Mouse (Mus musculus) liver, postnatal 0 days (tissue): ENCODE data around the gene Trim3. TPM values are rescaled to one million over a fixed set of nuclear protein-coding genes. Genes with fewer than 3 reads are reported as not detected.
A peak's percentile ranks its signal among the peaks of the same experiment; 100 is the strongest.

Experiments used
- ATAC-seq: fragments of 200-750 bp; cut with Nextera tagmentation; 2 replicates; pipeline ENCODE4 v1.8.0; 2017; ENCODE audit warnings: mild to moderate bottlenecking, moderate library complexity
- DNase-seq: peaks from one replicate; pipeline ENCODE4 v3.0.0-alpha.2; 2016
- H3K27ac ChIP-seq: fragments of 300-500 bp; sonication (generic); 2 replicates; pipeline ENCODE4 v1.5.1; 2014; ENCODE audit warnings: antibody characterized with exemption, moderate library complexity, mild to moderate bottlenecking, low read depth
- H3K27me3 ChIP-seq: fragments of 300-500 bp; sonication (generic); 2 replicates; pipeline ENCODE4 v1.6.1; 2014; ENCODE audit warnings: low read length, control low read depth, mixed read lengths; ENCODE audit not compliant: insufficient read depth
- H3K36me3 ChIP-seq: fragments of 300-500 bp; sonication (generic); replicated peaks from 2 replicates; pipeline ENCODE4 v1.6.1; 2014; ENCODE audit warnings: mild to moderate bottlenecking, control low read depth, low read length, moderate library complexity, mixed read lengths; ENCODE audit not compliant: insufficient read depth
- H3K4me1 ChIP-seq: fragments of 300-500 bp; sonication (generic); 2 replicates; pipeline ENCODE4 v1.6.1; 2014; ENCODE audit warnings: antibody characterized with exemption, mild to moderate bottlenecking, control low read depth; ENCODE audit not compliant: insufficient read depth
- H3K4me2 ChIP-seq: fragments of 300-500 bp; sonication (generic); 2 replicates; pipeline ENCODE4 v1.6.1; 2014; ENCODE audit warnings: low read depth, mild to moderate bottlenecking, low read length, moderate library complexity, mixed read lengths
- H3K4me3 ChIP-seq: fragments of 300-500 bp; sonication (generic); 2 replicates; pipeline ENCODE4 v1.5.1; 2014; ENCODE audit warnings: low read depth, low read length
- H3K9ac ChIP-seq: fragments of 300-500 bp; sonication (generic); replicated peaks from 2 replicates; pipeline ENCODE4 v1.6.1; 2014; ENCODE audit warnings: mild to moderate bottlenecking, moderate library complexity
- H3K9me3 ChIP-seq: fragments of 300-500 bp; sonication (generic); 2 replicates; pipeline ENCODE4 v1.6.1; 2016; ENCODE audit warnings: mild to moderate bottlenecking, control low read depth, low read length, mixed read lengths
- CTCF ChIP-seq: sonication (generic); IDR thresholded peaks from 2 replicates; pipeline ENCODE4 v1.5.1; 2016; ENCODE audit warnings: antibody characterized with exemption, low read depth
- EP300 ChIP-seq: IDR thresholded peaks from 2 replicates; pipeline ENCODE4 v1.6.1; 2016; ENCODE audit warnings: antibody characterized with exemption, low read depth, mild to moderate bottlenecking
- WGBS: fragments of 180-500 bp; shearing (Covaris S2); extraction: QIAGEN DNeasy Blood & Tissue Kit; methylation state at CpG from one replicate; pipeline ENCODE4 v1.1.7; 2014; ENCODE audit not compliant: insufficient replicate concordance; 5-methylcytosine and 5-hydroxymethylcytosine counted together
- polyA plus RNA-seq: library from polyadenylated mRNA; unstranded; fragments of >200 nt; fragmentation: Nextera tagmentation; extraction: Ambion mirVana; gene quantifications from 2 replicates; pipeline ENCODE4 v1.2.1, GENCODE M21; 2015

Gene Trim3
- polyA plus RNA-seq: 3.0 and 4.0 TPM in 2 replicates

DNA sequence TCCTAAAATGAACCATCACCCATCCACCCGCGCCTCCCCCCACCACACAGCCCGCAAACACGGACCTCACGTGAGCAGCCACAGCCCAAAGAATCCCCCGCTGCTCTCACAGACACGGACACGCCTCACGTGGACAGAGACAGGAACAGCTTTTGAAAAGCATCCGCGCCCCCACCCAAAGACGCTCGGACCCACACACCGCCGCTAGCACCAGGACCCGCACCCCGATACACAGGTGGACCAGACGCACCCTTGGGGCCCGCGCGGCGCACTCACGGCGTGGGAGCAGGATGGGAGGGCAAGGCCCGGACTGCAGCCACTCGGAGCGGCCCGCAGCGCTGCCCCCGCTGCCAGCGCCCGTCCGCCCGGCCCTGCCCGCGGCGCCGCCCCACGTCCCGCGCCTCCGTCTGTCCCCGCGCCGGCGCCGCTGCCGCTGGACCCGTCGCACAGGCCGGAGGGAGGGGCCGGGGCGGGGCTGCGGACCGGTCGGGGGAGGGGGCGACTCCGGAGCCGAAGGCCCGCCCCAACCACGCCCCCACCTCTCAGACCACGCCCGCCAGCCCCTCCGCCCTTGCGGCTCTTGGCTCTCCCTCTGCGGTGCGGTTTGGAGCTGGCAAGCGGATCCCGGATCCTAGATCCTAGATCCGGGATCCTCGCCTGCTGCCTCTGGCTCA, at the start of gene Trim3:
TSS of gene Trim3 (minus strand) at position 445 of the 674 bp plus-strand sequence.
- under 1% methylated on average over 70 of the region's 71 CpGs for WGBS

DNA sequence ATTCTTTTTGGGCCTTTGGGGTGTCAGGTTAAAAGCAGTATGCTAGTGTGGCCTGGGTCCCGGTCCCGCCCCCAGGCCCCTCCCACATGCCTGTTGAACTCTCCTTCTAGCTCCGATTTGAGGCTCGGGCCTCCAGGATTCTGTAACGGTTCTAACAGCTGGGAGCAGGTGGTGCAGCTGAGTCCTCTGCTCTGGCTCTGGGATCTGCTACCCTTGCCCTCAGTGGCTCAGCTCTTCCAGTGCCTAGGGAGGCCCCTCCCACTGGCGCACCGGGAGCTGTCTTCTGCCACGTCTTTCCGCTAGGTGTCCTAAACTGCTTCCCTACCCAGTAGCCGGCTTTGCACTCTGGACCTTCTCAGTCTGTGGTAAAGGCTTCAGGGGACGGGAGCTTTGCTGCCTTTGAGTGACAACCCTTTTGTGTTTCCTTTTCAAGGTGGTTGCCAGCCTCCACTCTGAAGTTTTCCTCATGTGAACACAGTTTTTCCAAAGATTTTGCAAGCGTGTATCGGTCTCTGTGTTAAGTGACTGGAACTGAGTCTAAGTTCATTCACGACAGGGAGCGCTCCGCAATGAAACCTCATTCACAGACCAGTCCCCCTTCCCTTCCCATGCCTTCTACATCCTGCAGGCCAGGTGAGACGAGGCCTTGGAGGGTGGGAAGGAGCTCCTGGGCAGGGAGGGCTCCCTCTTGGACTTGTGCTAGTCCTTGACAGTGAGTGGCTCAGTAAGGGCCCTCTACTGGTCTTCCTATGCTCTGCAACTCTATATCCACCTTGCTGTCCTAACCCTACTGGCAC, 17.5 kb upstream of the Trim3 start, which contains the start of gene Dnhd1:
TSS of gene Dnhd1 (plus strand) at position 189 of the 797 bp plus-strand sequence.
- Histone ChIP-seq H3K27ac (peak within 1 kb of the TSS; percentile 35), H3K9me3 (no peaks in the 10 kb centered on the region), H3K9ac (peak within 1 kb of the TSS; percentile 54; the same call in 1 of the 2 replicates), H3K36me3 (no peaks in the 10 kb centered on the region), H3K4me1 (no peaks in the 10 kb centered on the region), H3K4me3 (peak within 1 kb of the TSS; percentile 51), H3K27me3 (no peaks in the 10 kb centered on the region), H3K4me2 (peak within 1 kb of the TSS; percentile 85)
- ATAC-seq: peak; percentile 97
- peak; percentile 83 for DNase-seq
- peak; percentile 67 for TF ChIP-seq CTCF
- TF ChIP-seq EP300: no peak
- 2% methylated on average over 17 of the region's 17 CpGs for WGBS

More for the DNA sequence above, at the start of gene Trim3:
- H3K9ac ChIP-seq: peak within 1 kb of the TSS; percentile 74
- H3K36me3 ChIP-seq: peaks cover 18% of the 10 kb centered on the region
- peak within 1 kb of the TSS; percentile 71 for H3K4me3 ChIP-seq
- peak within 1 kb of the TSS; percentile 97 for H3K4me2 ChIP-seq
- peaks cover 5% of the 10 kb centered on the region for H3K4me1 ChIP-seq
- no peak within 1 kb of the TSS for H3K27ac ChIP-seq
- TF ChIP-seq EP300 (no peak), CTCF (no peak)
- H3K27me3 ChIP-seq: no peaks in the 10 kb centered on the region
- peak; percentile 91 for DNase-seq
- H3K9me3 ChIP-seq: no peaks in the 10 kb centered on the region
- ATAC-seq: peak; percentile 95

DNA sequence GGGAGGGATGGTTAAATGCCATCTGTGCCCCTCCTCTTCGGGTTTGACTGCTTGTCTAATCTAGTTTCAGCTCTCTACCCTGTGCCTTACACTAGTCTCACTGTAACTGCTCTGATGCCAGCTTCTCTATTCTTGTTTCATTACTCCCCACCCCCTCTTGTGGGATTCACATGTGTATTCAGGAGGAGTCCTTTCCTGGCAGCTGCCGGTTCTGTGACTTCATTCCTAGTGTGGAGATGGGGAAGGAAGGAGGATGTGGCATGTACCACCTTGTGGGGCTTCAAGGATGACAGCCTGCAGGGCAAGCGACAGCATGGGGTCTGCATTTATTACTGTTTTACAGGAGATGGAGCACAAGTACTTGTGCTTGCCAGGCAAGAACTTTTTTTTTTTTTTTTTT, 8.6 kb upstream of the Trim3 start:
- 51% methylated on average over 3 of the region's 3 CpGs for WGBS
- no peak overlapping the region for H3K9ac ChIP-seq
- DNase-seq: no peak
- 0 out of 2 replicates have a peak overlapping the region, but pooled peaks have one; percentile 92 for H3K4me3 ChIP-seq
- H3K36me3 ChIP-seq: peaks cover 14% of the 10 kb centered on the region
- H3K4me2 ChIP-seq: peak overlapping the region; percentile 98
- H3K27ac ChIP-seq: peak overlapping the region; percentile 96; the same call in 1 of the 2 replicates
- TF ChIP-seq CTCF (no peak), EP300 (no peak)
- ATAC-seq: no peak
- no peaks in the 10 kb centered on the region for H3K9me3 ChIP-seq
- H3K27me3 ChIP-seq: no peaks in the 10 kb centered on the region
- H3K4me1 ChIP-seq: peaks cover 27% of the 10 kb centered on the region

DNA sequence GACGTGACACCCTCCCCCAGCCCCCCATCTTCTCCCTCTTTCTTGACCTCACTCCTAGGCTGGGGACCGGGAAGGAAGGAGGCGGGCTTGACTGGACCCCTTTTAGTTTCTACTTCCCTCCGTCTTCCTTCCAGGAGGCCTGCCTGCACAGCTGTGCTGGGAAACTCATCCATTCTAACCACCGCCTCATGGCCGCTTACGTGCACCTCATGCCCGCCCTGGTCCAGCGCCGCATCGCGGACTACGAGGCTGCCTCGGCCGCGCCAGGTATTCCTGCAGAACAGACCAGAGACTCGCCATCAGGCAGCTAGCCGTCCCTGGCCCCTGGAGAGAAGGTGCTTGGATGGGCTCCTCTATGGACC, 7.5 kb upstream of the Trim3 start:
- Histone ChIP-seq H3K4me2 (peak overlapping the region; percentile 98), H3K36me3 (peaks cover 21% of the 10 kb centered on the region), H3K4me3 (peak overlapping the region; percentile 92), H3K9me3 (no peaks in the 10 kb centered on the region), H3K27me3 (no peaks in the 10 kb centered on the region), H3K4me1 (peaks cover 27% of the 10 kb centered on the region), H3K9ac (peak overlapping the region; percentile 80), H3K27ac (peak overlapping the region; percentile 96)
- TF ChIP-seq CTCF: no peak
- no peak for TF ChIP-seq EP300
- under 1% methylated on average over 17 of the region's 18 CpGs for WGBS
- ATAC-seq (peak; percentile 21), DNase-seq (no peak)

DNA sequence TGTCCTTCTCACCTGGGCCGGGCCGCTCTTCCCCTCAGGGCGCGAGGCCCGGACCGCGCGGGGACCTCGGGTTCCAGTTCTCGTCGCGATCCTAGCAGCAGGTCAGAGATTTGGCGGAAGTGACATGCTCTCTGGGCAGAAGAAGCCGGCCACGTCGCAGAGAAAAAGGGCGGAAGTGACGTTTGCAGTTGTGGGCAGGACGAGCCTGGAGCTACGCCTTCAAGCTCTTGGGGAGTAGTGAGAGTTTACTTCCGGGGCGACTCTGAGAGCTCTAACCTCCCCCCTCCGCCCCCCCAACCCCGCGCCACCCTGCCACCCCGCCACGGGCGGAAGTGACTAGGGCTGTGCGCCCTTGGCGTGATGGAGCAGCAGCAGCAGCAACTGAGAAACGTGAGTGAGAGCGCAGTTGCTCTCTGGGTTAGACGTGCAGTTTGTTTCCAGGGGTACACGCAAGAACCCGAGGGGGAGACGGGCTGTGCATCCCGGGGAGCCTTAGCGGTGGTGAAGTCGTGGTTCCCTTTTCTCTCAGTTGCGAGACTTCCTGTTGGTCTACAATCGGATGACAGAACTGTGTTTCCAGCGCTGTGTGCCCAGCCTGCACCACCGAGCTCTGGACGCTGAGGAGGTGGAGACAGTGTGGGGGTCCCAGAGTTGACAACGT, 7.0 kb upstream of the Trim3 start, which contains the start of the genes Arfip2 and Gm45799:
TSS of gene Arfip2 (minus strand) at position 184 of the 661 bp plus-strand sequence.
TSS of gene Gm45799 (plus strand) at position 320 of the 661 bp plus-strand sequence.
- peak within 1 kb of the TSS; percentile 80 for H3K9ac ChIP-seq
- peak within 1 kb of the TSS; percentile 92 for H3K4me3 ChIP-seq
- ATAC-seq (peak; percentile 97), DNase-seq (peak; percentile 97)
- H3K36me3 ChIP-seq: peaks cover 21% of the 10 kb centered on the region
- TF ChIP-seq EP300 (no peak), CTCF (no peak)
- H3K4me2 ChIP-seq: peak within 1 kb of the TSS; percentile 98
- WGBS: under 1% methylated on average over 42 of the region's 45 CpGs
- peaks cover 27% of the 10 kb centered on the region for H3K4me1 ChIP-seq
- no peaks in the 10 kb centered on the region for H3K27me3 ChIP-seq
- H3K9me3 ChIP-seq: no peaks in the 10 kb centered on the region
- peak within 1 kb of the TSS; percentile 96 for H3K27ac ChIP-seq
